In the genomic region with DNA sequence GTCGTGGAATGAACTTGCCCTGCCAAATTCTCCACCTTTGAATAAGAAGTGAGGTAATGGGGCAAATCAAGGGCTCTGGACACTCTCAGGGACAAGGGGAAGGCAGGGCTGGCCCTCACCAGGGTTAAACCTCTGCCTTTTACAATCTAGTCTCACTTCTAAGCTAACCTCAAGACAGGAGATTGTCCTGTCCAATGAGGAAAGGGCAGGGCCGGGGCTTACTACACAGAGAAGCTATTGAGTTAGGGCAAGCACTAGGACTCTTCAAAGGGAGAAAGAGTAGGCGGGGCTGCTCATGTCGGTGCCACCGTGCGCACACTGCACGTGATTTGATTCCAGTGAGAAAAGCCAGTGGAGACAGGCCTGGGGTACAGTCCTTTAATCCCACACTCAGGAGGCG, we compare ENCODE assay signal across 24 mouse cellular contexts.
A peak's percentile ranks its signal among the peaks of the same experiment; 100 is the strongest.
DNase-seq lines count a peak whose midpoint lies in the region; ATAC-seq and TF ChIP-seq lines count a peak whose summit lies in the region.
"Had no signal": no experiment of that assay in that cellular context is flagged by ENCODE, and none has a peak within 500 bp of the region (broad histone marks: within the 10 kb centered on the region; RNA-seq: fewer than 3 reads in every experiment).

No protein-coding gene starts in this region.

- TF ChIP-seq POLR2A in lung, adult 2 months (IDR thresholded peaks at IDR 0.05; ENCODE audit: borderline replicate concordance, extremely low read depth, low read depth, low read length), result no peak
- TF ChIP-seq POLR2A in cerebellum, adult 2 months (IDR thresholded peaks at IDR 0.05; ENCODE audit: borderline replicate concordance, insufficient read depth, low read length), result no peak

- H3K4me3 ChIP-seq in intestine, embryonic 14.5 days (ENCODE audit: low read depth, low read length), result no peak overlapping the region
- no peak overlapping the region for H3K4me3 ChIP-seq in lung, adult 2 months (replicated peaks; ENCODE audit: extremely low read depth, low read depth, low read length)
- no peak overlapping the region for H3K4me3 ChIP-seq in stomach, postnatal 0 days (ENCODE audit: low read depth, low read length)
- H3K4me3 ChIP-seq in hindbrain, embryonic 16.5 days (ENCODE audit: low read length), result no peak overlapping the region
- H3K4me3 ChIP-seq in cerebellum, adult 2 months (replicated peaks; ENCODE audit: insufficient read depth, low read depth, low read length), result no peak overlapping the region
- H3K4me3 ChIP-seq: forebrain, embryonic 13.5 days; gastrocnemius, adult 2 months; hindbrain, embryonic 15.5 days; left cerebral cortex, adult 2 months; limb, embryonic 15.5 days; neural tube, embryonic 15.5 days had no signal

- H3K4me1 ChIP-seq in intestine, embryonic 14.5 days (replicated peaks; ENCODE audit: control insufficient read depth, insufficient read depth, low read length), result peaks cover 8% of the 10 kb centered on the region; the same call in 1 of the 2 replicates
- 0 out of 2 replicates have a peak, but pooled peaks cover 2% of the 10 kb centered on the region for H3K4me1 ChIP-seq in lung, adult 2 months (ENCODE audit: control insufficient read depth, insufficient read depth, low read length)
- 0 out of 2 replicates have a peak, but pooled peaks cover 5% of the 10 kb centered on the region for H3K4me1 ChIP-seq in stomach, postnatal 0 days (replicated peaks; ENCODE audit: control insufficient read depth, insufficient read depth)
- H3K4me1 ChIP-seq in hindbrain, embryonic 16.5 days (ENCODE audit: control insufficient read depth, insufficient read depth, low read depth, low read length), result no peaks in the 10 kb centered on the region
- H3K4me1 ChIP-seq in cerebellum, adult 2 months (ENCODE audit: control insufficient read depth, insufficient read depth, low read length), result no peaks in the 10 kb centered on the region
- H3K4me1 ChIP-seq: forebrain, embryonic 13.5 days; hindbrain, embryonic 15.5 days; neural tube, embryonic 15.5 days had no signal

- no peak overlapping the region for H3K9ac ChIP-seq in intestine, embryonic 14.5 days (ENCODE audit: low read length)
- H3K9ac ChIP-seq in stomach, postnatal 0 days (ENCODE audit: low read length), result no peak overlapping the region
- no peak overlapping the region for H3K9ac ChIP-seq in hindbrain, embryonic 16.5 days (ENCODE audit: low read depth, low read length)
- H3K9ac ChIP-seq: forebrain, embryonic 13.5 days; hindbrain, embryonic 15.5 days; limb, embryonic 15.5 days; liver, embryonic 14.5 days; neural tube, embryonic 15.5 days had no signal

- no peaks in the 10 kb centered on the region for H3K36me3 ChIP-seq in intestine, embryonic 14.5 days (ENCODE audit: control insufficient read depth, insufficient read depth, low read length)
- H3K36me3 ChIP-seq in stomach, postnatal 0 days (ENCODE audit: control insufficient read depth, insufficient read depth, low read length), result no peaks in the 10 kb centered on the region
- no peaks in the 10 kb centered on the region for H3K36me3 ChIP-seq in hindbrain, embryonic 16.5 days (ENCODE audit: control insufficient read depth, insufficient read depth, low read length)
- H3K36me3 ChIP-seq: hindbrain, embryonic 15.5 days; limb, embryonic 15.5 days; neural tube, embryonic 15.5 days had no signal

- TF ChIP-seq EP300 in stomach, postnatal 0 days (optimal IDR thresholded peaks at IDR 0.05), result no peak

- WGBS in intestine, embryonic 14.5 days, result 51% methylated on average over 8 of the region's 8 CpGs
- WGBS in lung, adult 2 months, result 62% methylated on average over 8 of the region's 8 CpGs
- 49% methylated on average over 8 of the region's 8 CpGs for whole genome bisulfite sequencing in stomach, postnatal 0 days
- WGBS in hindbrain, embryonic 16.5 days, result 77% methylated on average over 8 of the region's 8 CpGs
- WGBS in cerebellum, adult 2 months, result 66% methylated on average over 8 of the region's 8 CpGs

- no peak overlapping the region for H3K4me2 ChIP-seq in intestine, embryonic 14.5 days (ENCODE audit: low read length)
- H3K4me2 ChIP-seq in stomach, postnatal 0 days (replicated peaks; ENCODE audit: low read depth), result no peak overlapping the region
- H3K4me2 ChIP-seq in hindbrain, embryonic 16.5 days (ENCODE audit: low read length), result no peak overlapping the region
- H3K4me2 ChIP-seq: forebrain, embryonic 13.5 days; hindbrain, embryonic 15.5 days; limb, embryonic 15.5 days; midbrain, embryonic 11.5 days; neural tube, embryonic 15.5 days had no signal

- H3K9me3 ChIP-seq in intestine, embryonic 14.5 days (ENCODE audit: control insufficient read depth, low read length), result no peaks in the 10 kb centered on the region
- H3K9me3 ChIP-seq in stomach, postnatal 0 days (ENCODE audit: control insufficient read depth, low read length), result no peaks in the 10 kb centered on the region
- no peaks in the 10 kb centered on the region for H3K9me3 ChIP-seq in hindbrain, embryonic 16.5 days (ENCODE audit: control insufficient read depth, low read length)
- H3K9me3 ChIP-seq: forebrain, embryonic 13.5 days; hindbrain, embryonic 15.5 days; limb, embryonic 15.5 days; neural tube, embryonic 15.5 days had no signal

- TF ChIP-seq CTCF in lung, adult 2 months (IDR thresholded peaks at IDR 0.05; ENCODE audit: insufficient read depth, low read length), result no peak
- TF ChIP-seq CTCF in stomach, postnatal 0 days (IDR thresholded peaks at IDR 0.05; ENCODE audit: low read depth), result no peak
- no peak for TF ChIP-seq CTCF in cerebellum, adult 2 months (IDR thresholded peaks at IDR 0.05; ENCODE audit: borderline replicate concordance, insufficient read depth, low read depth, low read length)

- H3K27ac ChIP-seq in intestine, embryonic 14.5 days (ENCODE audit: low read depth), result no peak overlapping the region
- H3K27ac ChIP-seq in stomach, postnatal 0 days (replicated peaks), result no peak overlapping the region
- H3K27ac ChIP-seq in hindbrain, embryonic 16.5 days (ENCODE audit: low read depth, low read length), result no peak overlapping the region
- H3K27ac ChIP-seq in cerebellum, adult 2 months (ENCODE audit: insufficient read depth, low read length), result no peak overlapping the region
- H3K27ac ChIP-seq: forebrain, embryonic 13.5 days; gastrocnemius, adult 2 months; hindbrain, embryonic 15.5 days; kidney, postnatal 0 days; left cerebral cortex, adult 2 months; limb, embryonic 15.5 days; liver, embryonic 14.5 days; neural tube, embryonic 15.5 days had no signal

- ATAC-seq in intestine, embryonic 14.5 days (replicated peaks; ENCODE audit: low FRiP score, low TSS enrichment, low read depth), result peak; percentile 30; the same call in 1 of the 2 replicates
- ATAC-seq in stomach, postnatal 0 days (ENCODE audit: low FRiP score, low TSS enrichment), result no peak
- ATAC-seq in hindbrain, embryonic 16.5 days, result no peak
- ATAC-seq: CD4-positive, CD25-positive, alpha-beta regulatory T cell, adult 4 months; forebrain, embryonic 13.5 days had no signal

- no peaks in the 10 kb centered on the region for H3K27me3 ChIP-seq in intestine, embryonic 14.5 days (replicated peaks; ENCODE audit: control insufficient read depth, insufficient read depth, low read length)
- no peaks in the 10 kb centered on the region for H3K27me3 ChIP-seq in stomach, postnatal 0 days (ENCODE audit: control insufficient read depth, insufficient read depth, low read length)
- H3K27me3 ChIP-seq in hindbrain, embryonic 16.5 days (replicated peaks; ENCODE audit: control insufficient read depth, insufficient read depth, low read length), result no peaks in the 10 kb centered on the region
- no peaks in the 10 kb centered on the region; the same call in 1 of the 2 replicates for H3K27me3 ChIP-seq in cerebellum, adult 2 months (ENCODE audit: control insufficient read depth, insufficient read depth, low read length)
- H3K27me3 ChIP-seq: forebrain, embryonic 13.5 days; hindbrain, embryonic 15.5 days; limb, embryonic 15.5 days; neural tube, embryonic 15.5 days had no signal

- DNase-seq in intestine, embryonic 14.5 days (ENCODE audit: low spot score), result no peak
- DNase-seq in lung, adult 2 months, result peak; percentile 48
- DNase-seq in lung, postnatal 14 days, result peak; percentile 31
- DNase-seq in stomach, postnatal 0 days (ENCODE audit: low spot score), result peak; percentile 65
- DNase-seq in cerebellum, adult 2 months, result no peak
- no peak for DNase-seq in adrenal gland, adult 18-20 months (ENCODE audit: low spot score in 2 of 2)
- DNase-seq: adrenal gland, adult 2 months; cerebellum, adult 8-10 months; gastrocnemius, adult 2 months; heart, postnatal 4 days; kidney, adult 18-20 months; right cerebral cortex, postnatal 14 days; spleen, adult 18-20 months; thymus, postnatal 25 days had no signal

Comparison
In these comparisons a context has a peak if more than half of its experiments do, and no peak if none do; other contexts are left out.
1. DNase-seq: peak in lung, adult 2 months (single experiment), lung, postnatal 14 days (single experiment) and stomach, postnatal 0 days (single experiment); none in intestine, embryonic 14.5 days (single experiment), cerebellum, adult 2 months (0 of 2) and adrenal gland, adult 18-20 months (0 of 2).